Mouse (Mus musculus): ENCODE results near the gene Acsm2. TPM values are rescaled to one million over a fixed set of nuclear protein-coding genes. Genes with fewer than 3 reads are reported as not detected.

Acsm2 gene
- polyA plus RNA-seq, 1 experiment from 2014 or later: not detected

DNA sequence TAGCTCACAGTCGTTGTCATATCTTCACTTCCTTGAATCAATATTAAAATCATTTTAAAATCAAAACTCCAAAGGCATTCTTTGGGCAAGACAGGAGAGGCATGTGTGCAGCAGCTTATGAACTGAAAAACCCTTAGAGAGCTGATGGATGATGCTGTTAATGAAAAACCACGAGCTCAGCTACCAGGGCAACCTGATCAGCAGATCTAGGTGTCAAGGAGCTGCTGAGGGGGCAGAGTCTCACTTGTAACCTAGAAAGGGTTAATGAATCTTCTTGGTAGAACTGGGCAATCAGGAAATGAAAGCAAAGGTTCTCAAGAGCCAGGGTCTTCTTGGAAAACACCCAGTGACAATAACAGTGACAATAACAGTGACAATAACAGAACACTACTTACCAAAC is 42.4 kb downstream of the Acsm2 start:
- ATAC-seq (ENCODE audit: low FRiP score, low read depth): no peak
- Histone ChIP-seq H3K9ac (no peak overlapping the region), H3K27me3 (replicated peaks) (no peaks in the 10 kb centered on the region), H3K9me3 (no peaks in the 10 kb centered on the region), H3K27ac (no peak overlapping the region), H3K4me2 (replicated peaks) (no peak overlapping the region), H3K4me3 (no peak overlapping the region), H3K4me1 (no peaks in the 10 kb centered on the region), H3K36me3 (no peaks in the 10 kb centered on the region)
- 70% methylated on average over 2 of the region's 2 CpGs for WGBS

DNA sequence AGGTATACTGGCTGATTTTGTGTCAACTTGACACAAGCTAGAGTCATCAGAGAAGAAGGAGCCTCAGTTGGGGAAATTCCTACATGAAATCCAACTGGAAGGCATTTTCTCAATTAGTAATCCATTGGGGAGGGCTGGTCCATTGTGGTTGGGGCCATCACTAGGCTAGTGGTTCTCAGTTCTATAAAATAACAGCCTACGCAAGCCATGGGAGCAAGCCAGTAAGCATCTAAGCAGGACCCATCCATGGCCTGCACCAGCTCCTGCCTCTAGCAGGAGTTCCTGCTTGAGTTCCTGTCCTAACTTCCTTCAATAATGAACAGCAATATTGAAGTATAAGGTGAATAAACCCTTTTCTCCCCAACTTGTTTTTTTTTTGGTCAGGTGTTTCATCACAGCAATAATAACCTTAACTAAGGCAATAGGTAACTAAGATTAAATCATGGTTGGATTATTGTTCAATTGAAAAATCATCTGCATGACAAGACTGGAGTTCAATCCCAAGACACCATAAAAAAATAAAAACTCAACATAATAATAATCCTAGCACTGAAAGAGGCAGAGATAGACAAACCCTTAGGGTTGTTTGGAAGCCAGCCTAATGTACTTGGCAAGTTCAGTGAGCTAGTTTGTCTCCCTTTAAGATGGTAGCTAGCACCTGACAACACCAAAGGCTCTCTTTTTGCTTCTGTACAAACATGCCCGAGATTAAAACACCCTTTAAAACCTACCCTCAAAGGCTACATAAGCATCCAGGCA is 47.2 kb downstream of the Acsm2 start:
- Histone ChIP-seq H3K4me2 (replicated peaks) (no peak overlapping the region), H3K27ac (no peak overlapping the region), H3K9me3 (no peaks in the 10 kb centered on the region), H3K27me3 (replicated peaks) (no peaks in the 10 kb centered on the region), H3K4me1 (no peaks in the 10 kb centered on the region), H3K36me3 (no peaks in the 10 kb centered on the region), H3K9ac (no peak overlapping the region), H3K4me3 (no peak overlapping the region)
- 87% methylated on average over 2 of the region's 2 CpGs for WGBS
- no peak for ATAC-seq (ENCODE audit: low FRiP score, low read depth)

- no peaks in the 10 kb centered on the region for H3K36me3 ChIP-seq
These were observed 47.8 kb downstream of the Acsm2 start for GRCm38 (mm10) chr7:119601954-119602317.

GRCm38 (mm10) chr7:119604903-119605483 is 50.9 kb downstream of the Acsm2 start:
- Histone ChIP-seq H3K27ac (no peak overlapping the region), H3K4me2 (replicated peaks) (no peak overlapping the region), H3K4me1 (no peaks in the 10 kb centered on the region), H3K4me3 (no peak overlapping the region), H3K9ac (no peak overlapping the region), H3K9me3 (no peaks in the 10 kb centered on the region), H3K36me3 (no peaks in the 10 kb centered on the region), H3K27me3 (replicated peaks) (no peaks in the 10 kb centered on the region)
- ATAC-seq (ENCODE audit: low FRiP score, low read depth): no peak
- WGBS: 92% methylated on average over 2 of the region's 2 CpGs

More at GRCm38 (mm10) chr7:119601954-119602317, 47.8 kb downstream of the Acsm2 start:
- H3K9me3 ChIP-seq: no peaks in the 10 kb centered on the region
- WGBS: 83% methylated on average over 1 of the region's 1 CpGs
- no peak for ATAC-seq (ENCODE audit: low FRiP score, low read depth)
- no peak overlapping the region for H3K9ac ChIP-seq
- H3K4me2 ChIP-seq (replicated peaks): no peak overlapping the region
- no peaks in the 10 kb centered on the region for H3K27me3 ChIP-seq (replicated peaks)
- H3K4me1 ChIP-seq: no peaks in the 10 kb centered on the region
- no peak overlapping the region for H3K27ac ChIP-seq
- no peak overlapping the region for H3K4me3 ChIP-seq

DNA sequence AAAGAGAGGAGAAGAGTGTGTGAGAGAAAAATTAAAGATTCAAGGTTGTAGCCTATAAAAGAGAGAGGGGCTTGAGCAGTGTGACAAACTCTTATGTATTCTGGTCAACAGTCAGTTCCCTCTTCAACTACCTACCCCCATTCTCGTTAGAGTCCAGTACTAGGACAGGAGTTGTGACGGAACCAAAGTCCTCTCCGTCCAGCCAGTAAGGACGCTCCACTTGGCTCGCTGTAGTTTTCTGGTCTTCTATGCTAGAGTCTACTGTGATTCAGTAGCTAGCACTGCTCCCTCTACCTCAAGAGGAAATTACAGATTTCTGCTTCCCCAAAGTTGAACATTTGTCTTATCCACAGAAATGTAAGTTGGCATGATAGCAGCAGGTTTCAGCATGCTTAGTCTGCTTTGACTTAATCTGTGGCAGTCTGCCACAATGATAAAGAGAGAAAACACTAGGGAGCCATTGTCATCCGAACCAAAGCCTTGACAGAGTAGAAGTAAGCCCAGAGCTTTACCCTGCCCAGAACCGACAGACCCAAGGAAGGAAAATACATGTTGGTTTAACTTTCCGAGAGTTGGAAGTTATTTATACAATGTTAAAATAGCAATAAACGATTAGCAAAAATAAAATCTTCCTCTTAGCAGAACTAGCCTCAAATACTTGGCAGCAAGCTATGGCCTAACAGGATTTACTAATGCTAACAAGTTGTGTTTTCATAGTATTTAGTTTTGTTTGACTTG is 52.0 kb downstream of the Acsm2 start:
- no peak for ATAC-seq (ENCODE audit: low FRiP score, low read depth)
- no peaks in the 10 kb centered on the region for H3K4me1 ChIP-seq
- no peak overlapping the region for H3K27ac ChIP-seq
- no peaks in the 10 kb centered on the region for H3K27me3 ChIP-seq (replicated peaks)
- no peaks in the 10 kb centered on the region for H3K36me3 ChIP-seq
- no peaks in the 10 kb centered on the region for H3K9me3 ChIP-seq
- no peak overlapping the region for H3K4me2 ChIP-seq (replicated peaks)
- 83% methylated on average over 9 of the region's 9 CpGs for WGBS
- H3K4me3 ChIP-seq: no peak overlapping the region
- H3K9ac ChIP-seq: no peak overlapping the region

GRCm38 (mm10) chr7:119606664-119607076 is 52.5 kb downstream of the Acsm2 start, which contains the start of gene Acsm1:
TSS of gene Acsm1 (plus strand) at chr7:119607026.
- H3K9me3 ChIP-seq: no peaks in the 10 kb centered on the region
- no peak within 1 kb of the TSS for H3K4me3 ChIP-seq
- WGBS: 89% methylated on average over 5 of the region's 5 CpGs
- no peak for ATAC-seq (ENCODE audit: low FRiP score, low read depth)
- H3K27me3 ChIP-seq (replicated peaks): no peaks in the 10 kb centered on the region
- H3K9ac ChIP-seq: no peak within 1 kb of the TSS
- no peaks in the 10 kb centered on the region for H3K36me3 ChIP-seq
- H3K4me2 ChIP-seq (replicated peaks): no peak within 1 kb of the TSS
- H3K4me1 ChIP-seq: no peaks in the 10 kb centered on the region
- H3K27ac ChIP-seq: no peak within 1 kb of the TSS

- ATAC-seq (ENCODE audit: low FRiP score, low read depth): no peak
- Histone ChIP-seq H3K4me1 (no peaks in the 10 kb centered on the region), H3K4me2 (replicated peaks) (no peak overlapping the region), H3K27ac (no peak overlapping the region), H3K9ac (no peak overlapping the region), H3K27me3 (replicated peaks) (no peaks in the 10 kb centered on the region), H3K36me3 (no peaks in the 10 kb centered on the region), H3K9me3 (no peaks in the 10 kb centered on the region), H3K4me3 (no peak overlapping the region)
- WGBS: 74% methylated on average over 9 of the region's 9 CpGs
These were observed 53.8 kb downstream of the Acsm2 start for GRCm38 (mm10) chr7:119607796-119608515.

DNA sequence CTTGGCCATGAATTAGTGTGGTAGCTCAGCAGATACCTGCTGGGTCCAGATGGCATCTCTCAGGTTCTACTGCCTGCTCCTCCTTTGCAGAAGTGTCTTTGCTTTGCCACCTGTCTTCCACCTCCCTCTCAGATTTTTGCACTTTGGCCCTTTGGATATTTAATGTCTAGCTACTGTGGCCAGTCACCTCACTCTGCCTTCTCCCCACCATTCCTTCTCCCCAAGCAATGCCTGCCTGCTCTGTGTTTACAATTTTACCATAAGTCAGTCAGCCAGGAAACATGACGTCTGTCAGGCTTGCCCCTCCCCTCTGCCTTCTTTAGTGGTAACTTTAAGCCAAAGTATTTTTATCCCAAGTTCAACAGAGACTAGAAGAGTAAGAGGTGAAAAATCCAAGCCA is 62.4 kb downstream of the Acsm2 start:
- Histone ChIP-seq H3K4me3 (no peak overlapping the region), H3K27ac (no peak overlapping the region), H3K9ac (no peak overlapping the region), H3K27me3 (replicated peaks) (no peaks in the 10 kb centered on the region), H3K4me1 (no peaks in the 10 kb centered on the region), H3K9me3 (no peaks in the 10 kb centered on the region), H3K4me2 (replicated peaks) (no peak overlapping the region), H3K36me3 (no peaks in the 10 kb centered on the region)
- ATAC-seq (ENCODE audit: low FRiP score, low read depth): no peak
- WGBS: 69% methylated on average over 1 of the region's 1 CpGs

DNA sequence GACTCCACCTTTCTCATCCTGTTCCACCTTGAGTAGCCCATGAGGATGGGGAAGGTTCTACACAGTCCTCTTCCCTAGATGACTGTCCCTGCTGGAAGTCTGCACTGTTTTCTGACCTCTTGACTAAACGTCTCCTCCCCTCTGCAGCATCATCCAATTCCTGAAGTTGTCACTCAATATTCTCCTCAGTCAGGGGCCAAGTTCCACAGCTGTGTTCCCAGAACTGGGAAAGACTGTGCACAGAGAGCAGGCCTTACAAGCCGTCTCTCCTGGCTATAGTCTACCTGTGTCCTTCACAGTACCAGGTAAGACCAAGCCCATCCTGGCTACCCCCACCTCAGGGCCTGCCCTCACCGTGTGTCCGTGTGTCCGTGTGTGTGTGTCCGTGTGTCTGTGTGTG is 63.5 kb downstream of the Acsm2 start:
- Histone ChIP-seq H3K27me3 (replicated peaks) (no peaks in the 10 kb centered on the region), H3K9me3 (no peaks in the 10 kb centered on the region), H3K4me1 (no peaks in the 10 kb centered on the region), H3K4me3 (no peak overlapping the region), H3K36me3 (no peaks in the 10 kb centered on the region), H3K4me2 (replicated peaks) (no peak overlapping the region), H3K27ac (no peak overlapping the region), H3K9ac (no peak overlapping the region)
- ATAC-seq (ENCODE audit: low FRiP score, low read depth): no peak
- WGBS: 85% methylated on average over 6 of the region's 6 CpGs

- Histone ChIP-seq H3K27ac (no peak overlapping the region), H3K4me1 (no peaks in the 10 kb centered on the region), H3K36me3 (no peaks in the 10 kb centered on the region), H3K4me2 (replicated peaks) (no peak overlapping the region), H3K9me3 (no peaks in the 10 kb centered on the region), H3K9ac (no peak overlapping the region), H3K27me3 (replicated peaks) (no peaks in the 10 kb centered on the region), H3K4me3 (no peak overlapping the region)
- WGBS: 60% methylated on average over 4 of the region's 4 CpGs
- no peak for ATAC-seq (ENCODE audit: low FRiP score, low read depth)
These were observed 64.2 kb downstream of the Acsm2 start for GRCm38 (mm10) chr7:119618209-119618935.

GRCm38 (mm10) chr7:119620157-119620556 is 66.0 kb downstream of the Acsm2 start:
- H3K4me1 ChIP-seq: no peaks in the 10 kb centered on the region
- H3K27ac ChIP-seq: no peak overlapping the region
- no peaks in the 10 kb centered on the region for H3K9me3 ChIP-seq
- no peak overlapping the region for H3K4me2 ChIP-seq (replicated peaks)
- no peaks in the 10 kb centered on the region for H3K36me3 ChIP-seq
- no peaks in the 10 kb centered on the region for H3K27me3 ChIP-seq (replicated peaks)
- H3K4me3 ChIP-seq: no peak overlapping the region
- H3K9ac ChIP-seq: no peak overlapping the region
- ATAC-seq (ENCODE audit: low FRiP score, low read depth): no peak

DNA sequence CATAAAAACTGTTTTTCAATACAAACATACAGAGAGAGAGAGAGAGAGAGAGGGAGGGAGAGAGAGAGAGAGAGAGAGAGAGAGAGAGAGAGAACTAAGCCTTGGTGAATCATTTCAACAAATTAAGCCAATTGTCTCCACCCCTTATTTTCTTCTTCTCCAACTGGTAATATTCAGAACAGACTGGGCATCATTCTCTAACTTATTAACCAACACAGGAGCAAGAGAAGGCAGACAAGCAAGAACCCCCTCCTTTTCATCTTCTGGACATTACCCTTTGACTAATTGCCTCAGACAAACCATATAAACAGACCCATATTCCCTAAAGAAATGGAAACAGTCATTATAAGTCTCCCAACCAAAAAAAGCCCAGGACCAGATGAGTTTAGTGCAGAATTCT is 84.6 kb downstream of the Acsm2 start:
- Histone ChIP-seq H3K36me3 (no peaks in the 10 kb centered on the region), H3K27ac (no peak overlapping the region), H3K4me2 (replicated peaks) (no peak overlapping the region), H3K27me3 (replicated peaks) (no peaks in the 10 kb centered on the region), H3K9me3 (no peaks in the 10 kb centered on the region), H3K4me3 (no peak overlapping the region), H3K4me1 (no peaks in the 10 kb centered on the region), H3K9ac (no peak overlapping the region)
- no peak for ATAC-seq (ENCODE audit: low FRiP score, low read depth)

Measured in neural tube, embryonic 12.5 days (tissue).